Mouse (Mus musculus): ENCODE data around the gene Map3k11. TPM values are rescaled to one million over a fixed set of nuclear protein-coding genes. Genes with fewer than 3 reads are reported as not detected.
A peak's percentile ranks its signal among the peaks of the same experiment; 100 is the strongest.
"Not testable (repeated sequence)": the region's sequence is repeated elsewhere in the genome, so short reads cannot be mapped to it uniquely, and the experiment has no call there.

The Map3k11 gene
- polyA plus RNA-seq, 1 experiment from 2014 or later, result 10.0 TPM

GRCm38 (mm10) chr19:5686954-5687353 lies 1.6 kb upstream of the Map3k11 start:
- H3K9me3 ChIP-seq (ENCODE audit: control insufficient read depth, low read length); H3K27ac ChIP-seq (ENCODE audit: low read length); H3K27me3 ChIP-seq (replicated peaks; ENCODE audit: control insufficient read depth, insufficient read depth, low read length); H3K4me2 ChIP-seq (ENCODE audit: low read length); H3K9ac ChIP-seq (replicated peaks; ENCODE audit: low read depth, low read length); H3K4me3 ChIP-seq (replicated peaks; ENCODE audit: low read length); ATAC-seq: not testable (repeated sequence)
- Histone ChIP-seq H3K36me3 (ENCODE audit: control insufficient read depth, insufficient read depth) (peaks cover 24% of the 10 kb centered on the region), H3K4me1 (replicated peaks; ENCODE audit: control insufficient read depth, insufficient read depth, low read length) (peaks cover 37% of the 10 kb centered on the region)
- WGBS, result 92% methylated on average over 12 of the region's 12 CpGs

DNA sequence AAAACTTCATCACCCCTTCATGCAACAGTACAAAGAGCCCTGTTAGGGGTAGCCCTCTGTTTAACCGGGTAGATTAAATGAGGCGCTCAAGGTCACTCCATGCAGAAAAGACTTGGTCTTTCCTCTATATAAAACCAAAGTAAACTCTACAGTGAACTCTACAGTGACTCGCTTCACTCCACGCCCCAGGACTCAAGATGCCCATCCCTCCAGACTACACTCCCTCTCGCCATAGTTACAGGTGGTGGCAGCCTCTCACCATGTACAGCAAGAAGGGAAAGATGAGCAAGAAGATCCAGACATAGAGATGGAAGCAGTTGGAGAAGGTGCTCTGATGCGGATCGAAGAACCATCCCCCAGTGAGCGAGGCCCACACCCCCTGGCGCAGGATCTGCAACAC lies 804 bp upstream of the Map3k11 start:
- Histone ChIP-seq H3K4me1 (replicated peaks; ENCODE audit: control insufficient read depth, insufficient read depth, low read length) (peaks cover 45% of the 10 kb centered on the region), H3K4me2 (ENCODE audit: low read length) (peak overlapping the region; percentile 99), H3K9ac (replicated peaks; ENCODE audit: low read depth, low read length) (peak overlapping the region; percentile 78), H3K4me3 (replicated peaks; ENCODE audit: low read length) (peak overlapping the region; percentile 85), H3K27ac (ENCODE audit: low read length) (peak overlapping the region; percentile 91; the same call in 1 of the 2 replicates), H3K9me3 (ENCODE audit: control insufficient read depth, low read length) (no peaks in the 10 kb centered on the region), H3K36me3 (ENCODE audit: control insufficient read depth, insufficient read depth) (peaks cover 17% of the 10 kb centered on the region), H3K27me3 (replicated peaks; ENCODE audit: control insufficient read depth, insufficient read depth, low read length) (no peaks in the 10 kb centered on the region)
- 21% methylated on average over 9 of the region's 9 CpGs for WGBS
- ATAC-seq, result no peak

GRCm38 (mm10) chr19:5689088-5689428 lies 516 bp downstream of the Map3k11 start:
- no peaks in the 10 kb centered on the region for H3K27me3 ChIP-seq (replicated peaks; ENCODE audit: control insufficient read depth, insufficient read depth, low read length)
- H3K4me2 ChIP-seq (ENCODE audit: low read length), result peak overlapping the region; percentile 99
- H3K27ac ChIP-seq (ENCODE audit: low read length), result peak overlapping the region; percentile 73
- peak overlapping the region; percentile 73 for H3K9ac ChIP-seq (replicated peaks; ENCODE audit: low read depth, low read length)
- H3K9me3 ChIP-seq (ENCODE audit: control insufficient read depth, low read length), result no peaks in the 10 kb centered on the region
- peak overlapping the region; percentile 85 for H3K4me3 ChIP-seq (replicated peaks; ENCODE audit: low read length)
- H3K36me3 ChIP-seq (ENCODE audit: control insufficient read depth, insufficient read depth), result peaks cover 10% of the 10 kb centered on the region
- peaks cover 49% of the 10 kb centered on the region for H3K4me1 ChIP-seq (replicated peaks; ENCODE audit: control insufficient read depth, insufficient read depth, low read length)
- ATAC-seq, result no peak
- WGBS, result under 1% methylated on average over 7 of the region's 7 CpGs

- Histone ChIP-seq H3K9me3 (ENCODE audit: control insufficient read depth, low read length) (no peaks in the 10 kb centered on the region), H3K4me2 (ENCODE audit: low read length) (peak overlapping the region; percentile 99), H3K27ac (ENCODE audit: low read length) (peak overlapping the region; percentile 73), H3K36me3 (ENCODE audit: control insufficient read depth, insufficient read depth) (peaks cover 4% of the 10 kb centered on the region), H3K4me1 (replicated peaks; ENCODE audit: control insufficient read depth, insufficient read depth, low read length) (peaks cover 49% of the 10 kb centered on the region), H3K27me3 (replicated peaks; ENCODE audit: control insufficient read depth, insufficient read depth, low read length) (no peaks in the 10 kb centered on the region), H3K9ac (replicated peaks; ENCODE audit: low read depth, low read length) (peak overlapping the region; percentile 73), H3K4me3 (replicated peaks; ENCODE audit: low read length) (peak overlapping the region; percentile 85)
- 11% methylated on average over 42 of the region's 42 CpGs for WGBS
- ATAC-seq, result no peak
Observed at GRCm38 (mm10) chr19:5689565-5690342, 1.2 kb downstream of the Map3k11 start.

DNA sequence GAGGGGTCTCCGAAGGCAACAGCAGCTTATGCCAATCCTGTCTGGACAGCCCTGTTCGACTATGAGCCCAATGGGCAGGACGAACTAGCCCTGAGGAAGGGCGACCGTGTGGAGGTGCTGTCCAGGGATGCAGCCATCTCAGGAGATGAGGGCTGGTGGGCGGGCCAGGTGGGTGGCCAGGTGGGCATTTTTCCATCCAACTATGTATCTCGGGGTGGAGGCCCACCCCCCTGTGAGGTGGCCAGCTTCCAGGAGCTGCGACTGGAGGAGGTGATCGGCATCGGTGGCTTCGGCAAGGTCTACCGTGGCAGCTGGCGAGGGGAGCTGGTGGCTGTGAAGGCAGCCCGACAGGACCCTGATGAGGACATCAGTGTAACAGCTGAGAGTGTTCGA lies 1.8 kb downstream of the Map3k11 start:
- H3K27me3 ChIP-seq (replicated peaks; ENCODE audit: control insufficient read depth, insufficient read depth, low read length), result no peaks in the 10 kb centered on the region
- peak overlapping the region; percentile 99 for H3K4me2 ChIP-seq (ENCODE audit: low read length)
- H3K36me3 ChIP-seq (ENCODE audit: control insufficient read depth, insufficient read depth), result no peaks in the 10 kb centered on the region; the same call in 1 of the 2 replicates
- H3K4me1 ChIP-seq (replicated peaks; ENCODE audit: control insufficient read depth, insufficient read depth, low read length), result peaks cover 49% of the 10 kb centered on the region
- no peaks in the 10 kb centered on the region for H3K9me3 ChIP-seq (ENCODE audit: control insufficient read depth, low read length)
- ATAC-seq, result no peak
- H3K4me3 ChIP-seq (replicated peaks; ENCODE audit: low read length), result peak overlapping the region; percentile 85
- H3K9ac ChIP-seq (replicated peaks; ENCODE audit: low read depth, low read length), result peak overlapping the region; percentile 73
- 73% methylated on average over 15 of the region's 15 CpGs for WGBS
- H3K27ac ChIP-seq (ENCODE audit: low read length), result no peak overlapping the region

- ATAC-seq, result no peak
- Histone ChIP-seq H3K4me2 (ENCODE audit: low read length) (no peak overlapping the region), H3K27me3 (replicated peaks; ENCODE audit: control insufficient read depth, insufficient read depth, low read length) (no peaks in the 10 kb centered on the region), H3K27ac (ENCODE audit: low read length) (no peak overlapping the region), H3K4me3 (replicated peaks; ENCODE audit: low read length) (no peak overlapping the region), H3K4me1 (replicated peaks; ENCODE audit: control insufficient read depth, insufficient read depth, low read length) (peaks cover 56% of the 10 kb centered on the region), H3K9ac (replicated peaks; ENCODE audit: low read depth, low read length) (0 out of 2 replicates have a peak overlapping the region, but pooled peaks have one; percentile 10), H3K9me3 (ENCODE audit: control insufficient read depth, low read length) (no peaks in the 10 kb centered on the region), H3K36me3 (ENCODE audit: control insufficient read depth, insufficient read depth) (no peaks in the 10 kb centered on the region)
- 88% methylated on average over 5 of the region's 5 CpGs for WGBS
Observed at GRCm38 (mm10) chr19:5691601-5692000, 3.1 kb downstream of the Map3k11 start.

GRCm38 (mm10) chr19:5692086-5692912 lies 3.8 kb downstream of the Map3k11 start:
- Histone ChIP-seq H3K9me3 (ENCODE audit: control insufficient read depth, low read length) (no peaks in the 10 kb centered on the region), H3K27me3 (replicated peaks; ENCODE audit: control insufficient read depth, insufficient read depth, low read length) (no peaks in the 10 kb centered on the region), H3K4me2 (ENCODE audit: low read length) (no peak overlapping the region), H3K4me3 (replicated peaks; ENCODE audit: low read length) (no peak overlapping the region), H3K4me1 (replicated peaks; ENCODE audit: control insufficient read depth, insufficient read depth, low read length) (peaks cover 52% of the 10 kb centered on the region), H3K9ac (replicated peaks; ENCODE audit: low read depth, low read length) (0 out of 2 replicates have a peak overlapping the region, but pooled peaks have one; percentile 10), H3K27ac (ENCODE audit: low read length) (no peak overlapping the region), H3K36me3 (ENCODE audit: control insufficient read depth, insufficient read depth) (peaks cover 6% of the 10 kb centered on the region; the same call in 1 of the 2 replicates)
- WGBS, result 67% methylated on average over 10 of the region's 10 CpGs
- no peak for ATAC-seq

- Histone ChIP-seq H3K27ac (ENCODE audit: low read length) (no peak overlapping the region), H3K36me3 (ENCODE audit: control insufficient read depth, insufficient read depth) (peaks cover 12% of the 10 kb centered on the region), H3K4me2 (ENCODE audit: low read length) (no peak overlapping the region; the same call in 1 of the 2 replicates), H3K4me3 (replicated peaks; ENCODE audit: low read length) (no peak overlapping the region), H3K9me3 (ENCODE audit: control insufficient read depth, low read length) (no peaks in the 10 kb centered on the region), H3K27me3 (replicated peaks; ENCODE audit: control insufficient read depth, insufficient read depth, low read length) (no peaks in the 10 kb centered on the region), H3K4me1 (replicated peaks; ENCODE audit: control insufficient read depth, insufficient read depth, low read length) (peaks cover 46% of the 10 kb centered on the region), H3K9ac (replicated peaks; ENCODE audit: low read depth, low read length) (no peak overlapping the region)
- WGBS, result 76% methylated on average over 10 of the region's 10 CpGs
- ATAC-seq, result no peak
Observed at GRCm38 (mm10) chr19:5692913-5693396, 4.4 kb downstream of the Map3k11 start.

GRCm38 (mm10) chr19:5693801-5694200 lies 5.3 kb downstream of the Map3k11 start:
- 91% methylated on average over 6 of the region's 6 CpGs for WGBS
- ATAC-seq, result no peak
- Histone ChIP-seq H3K27me3 (replicated peaks; ENCODE audit: control insufficient read depth, insufficient read depth, low read length) (no peaks in the 10 kb centered on the region), H3K36me3 (ENCODE audit: control insufficient read depth, insufficient read depth) (peaks cover 19% of the 10 kb centered on the region), H3K9me3 (ENCODE audit: control insufficient read depth, low read length) (no peaks in the 10 kb centered on the region), H3K9ac (replicated peaks; ENCODE audit: low read depth, low read length) (no peak overlapping the region), H3K4me2 (ENCODE audit: low read length) (no peak overlapping the region), H3K27ac (ENCODE audit: low read length) (no peak overlapping the region), H3K4me3 (replicated peaks; ENCODE audit: low read length) (no peak overlapping the region), H3K4me1 (replicated peaks; ENCODE audit: control insufficient read depth, insufficient read depth, low read length) (peaks cover 44% of the 10 kb centered on the region)
